Comparison of ENCODE assay signal across 8 mouse cellular contexts in the genomic region with DNA sequence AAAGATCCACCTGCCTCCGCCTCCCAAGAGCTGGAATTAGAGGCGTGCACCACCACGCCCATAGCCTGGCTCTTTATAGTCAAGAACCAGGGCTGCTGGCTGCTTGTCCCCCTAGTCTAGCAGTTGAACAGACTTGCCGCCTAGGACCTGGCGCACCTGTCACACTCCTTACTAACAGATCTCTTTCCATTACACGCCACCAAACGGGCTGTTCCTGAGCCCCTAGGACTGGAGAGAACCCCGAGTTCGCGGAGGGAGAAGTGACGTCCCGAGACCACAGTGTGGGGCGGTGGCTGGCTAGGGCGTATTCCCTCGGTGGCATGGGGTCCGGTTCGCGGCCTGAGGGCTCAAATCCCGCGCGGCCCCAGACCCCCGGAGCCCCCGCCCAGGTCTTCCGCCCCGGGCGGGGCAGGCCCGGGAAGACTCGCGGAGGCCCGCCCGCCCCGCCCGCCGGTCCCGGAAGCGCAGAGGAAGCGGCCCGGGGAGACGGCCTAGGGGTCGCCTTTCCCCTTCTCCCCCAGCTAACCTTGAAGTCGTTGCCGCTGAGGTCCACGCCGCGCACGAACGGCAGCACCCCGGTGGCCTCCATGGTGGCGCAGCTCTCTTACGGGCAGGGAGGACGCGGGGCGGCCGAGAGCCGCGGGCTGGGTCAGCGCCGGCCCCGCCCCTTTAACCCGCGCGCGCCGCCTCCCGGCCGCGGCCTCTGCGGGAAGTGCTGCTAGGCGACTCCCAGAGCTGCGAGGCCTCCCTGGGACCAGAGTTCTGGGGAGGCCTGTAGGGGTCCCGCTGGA. TPM values are rescaled to one million over a fixed set of nuclear protein-coding genes. Genes with fewer than 3 reads are reported as not detected.
DNase-seq lines count a peak whose midpoint lies in the region; ATAC-seq lines count a peak whose summit lies in the region.

Gene Flii, minus strand, starts transcription at position 663 of the 791 bp plus-strand sequence.

- peak within 1 kb of the TSS; percentile 86 for H3K4me3 ChIP-seq in hindbrain, embryonic 14.5 days (replicated peaks; ENCODE audit: low read length)
- peak within 1 kb of the TSS; percentile 88 for H3K4me3 ChIP-seq in macrophage (ENCODE audit: inconsistent target)

- H3K36me3 ChIP-seq in hindbrain, embryonic 14.5 days (replicated peaks; ENCODE audit: control insufficient read depth, insufficient read depth), result peaks cover 45% of the 10 kb centered on the region
- peaks cover 38% of the 10 kb centered on the region for H3K36me3 ChIP-seq in macrophage (ENCODE audit: inconsistent target)

- DNase-seq in T-cell, adult 2 months (ENCODE audit: low spot score), result peak; percentile 75
- peak; percentile 85 to 92 for DNase-seq in cerebellum, postnatal 25 days
- DNase-seq in frontal cortex, postnatal 36 days (ENCODE audit: low spot score in 2 of 2), result peak; percentile 68 to 71
- peak; percentile 76 for DNase-seq in hindbrain, embryonic 14.5 days (ENCODE audit: low spot score)
- DNase-seq in left cerebral cortex, adult 18-20 months (ENCODE audit: low spot score in 2 of 2), result peak; percentile 77 to 80
- DNase-seq in right cerebral cortex, adult 18-20 months, result peak; percentile 80
- peak; percentile 49 for DNase-seq in urinary bladder, postnatal 10 days (ENCODE audit: low spot score)

- peak; percentile 63; the same call in 1 of the 2 replicates for ATAC-seq in hindbrain, embryonic 14.5 days (ENCODE audit: low FRiP score)

- no peaks in the 10 kb centered on the region for H3K27me3 ChIP-seq in hindbrain, embryonic 14.5 days (ENCODE audit: control insufficient read depth, insufficient read depth, low read length)

- H3K9me3 ChIP-seq in hindbrain, embryonic 14.5 days (ENCODE audit: control insufficient read depth, low read length), result no peaks in the 10 kb centered on the region

- H3K79me2 ChIP-seq in macrophage (ENCODE audit: inconsistent target), result peaks cover 40% of the 10 kb centered on the region

- under 1% methylated on average over 61 of the region's 71 CpGs for WGBS in hindbrain, embryonic 14.5 days
- under 1% methylated on average over 42 of the region's 71 CpGs for WGBS in macrophage (ENCODE audit: missing documents)

- H3K9ac ChIP-seq in hindbrain, embryonic 14.5 days, result peak within 1 kb of the TSS; percentile 86

- peaks cover 25% of the 10 kb centered on the region for H3K4me1 ChIP-seq in hindbrain, embryonic 14.5 days (replicated peaks; ENCODE audit: control insufficient read depth, insufficient read depth, low read length)

- peak within 1 kb of the TSS; percentile 87 for H3K27ac ChIP-seq in hindbrain, embryonic 14.5 days
- H3K27ac ChIP-seq in macrophage, result peak within 1 kb of the TSS; percentile 66

- peak within 1 kb of the TSS; percentile 75 for H3K4me2 ChIP-seq in hindbrain, embryonic 14.5 days (replicated peaks)

RNA-seq across cellular contexts. Expression of gene Flii, which starts in this region (rescaled TPM):
- 62.7 and 64.3 TPM in 2 replicates for polyA plus RNA-seq in hindbrain, embryonic 14.5 days (2014; fragmentation: Nextera tagmentation; extraction: Ambion mirVana)
- 10 to 100 TPM; 67.8 to 71.4 TPM for total RNA-seq in left cerebral cortex, adult 18-20 months (2021)
- total RNA-seq in macrophage (2018; cell fraction: chromatin; rRNA removed), result 100 to 1,000 TPM; 115 to 421 (median 198) TPM
- 100 to 1,000 TPM; 116 to 164 (median 145) TPM for total RNA-seq in macrophage (2018; cell fraction: cytosol; rRNA removed)
- total RNA-seq in macrophage (2018; cell fraction: nucleus; rRNA removed), result 100 to 1,000 TPM; 123 to 370 (median 163) TPM
- 123 to 157 TPM (median 153 TPM) in 3 replicates for polyA plus RNA-seq in macrophage (2018)

Comparison
In these comparisons a context has a peak if more than half of its experiments do, and no peak if none do; other contexts are left out.
1. Peak in every context shown above with its lines: DNase-seq, ATAC-seq, H3K4me3 ChIP-seq and H3K27ac ChIP-seq.